Mouse (Mus musculus): Measurements from ENCODE around the gene Nagpa. TPM values are rescaled to one million over a fixed set of nuclear protein-coding genes. Genes with fewer than 3 reads are reported as not detected.

Nagpa gene
- polyA plus RNA-seq, 2 experiments = 9.2 to 9.7 TPM

GRCm38 (mm10) chr16:5164327-5164726 is 39.5 kb downstream of the Nagpa start:
- WGBS (ENCODE audit: insufficient replicate concordance) = 57% methylated on average over 6 of the region's 6 CpGs
- TF ChIP-seq EP300 (IDR thresholded peaks at IDR 0.05; ENCODE audit: low read depth) (no peak), CTCF (IDR thresholded peaks at IDR 0.05; ENCODE audit: low read depth) (no peak)
- ATAC-seq (ENCODE audit: insufficient read depth) = no peak
- Histone ChIP-seq H3K36me3 (replicated peaks; ENCODE audit: control insufficient read depth, insufficient read depth, low read depth) (no peaks in the 10 kb centered on the region), H3K27me3 (ENCODE audit: control insufficient read depth, insufficient read depth, low read length) (no peaks in the 10 kb centered on the region), H3K4me2 (ENCODE audit: low read depth) (no peak overlapping the region), H3K4me1 (replicated peaks; ENCODE audit: control insufficient read depth in 2 of 2, insufficient read depth in 2 of 2, low read length in 1 of 2) (no peaks in the 10 kb centered on the region), H3K9ac (replicated peaks) (no peak overlapping the region), H3K27ac (no peak overlapping the region), H3K4me3 (ENCODE audit: insufficient read depth in 1 of 2, low read depth in 2 of 2, low read length in 2 of 2) (no peak overlapping the region), H3K9me3 (ENCODE audit: control insufficient read depth, low read length) (no peaks in the 10 kb centered on the region)
- DNase-seq (ENCODE audit: low read depth in 3 of 3, low spot score in 3 of 3) = no peak

GRCm38 (mm10) chr16:5159248-5159647 is 44.6 kb downstream of the Nagpa start:
- WGBS (ENCODE audit: insufficient replicate concordance) = 57% methylated on average over 8 of the region's 8 CpGs
- ATAC-seq (ENCODE audit: insufficient read depth) (no peak), DNase-seq (ENCODE audit: low read depth in 3 of 3, low spot score in 3 of 3) (no peak)
- Histone ChIP-seq H3K27ac (no peak overlapping the region), H3K4me1 (replicated peaks; ENCODE audit: control insufficient read depth in 2 of 2, insufficient read depth in 2 of 2, low read length in 1 of 2) (no peaks in the 10 kb centered on the region), H3K4me2 (ENCODE audit: low read depth) (no peak overlapping the region), H3K9ac (replicated peaks) (no peak overlapping the region), H3K4me3 (ENCODE audit: insufficient read depth in 1 of 2, low read depth in 2 of 2, low read length in 2 of 2) (no peak overlapping the region), H3K9me3 (ENCODE audit: control insufficient read depth, low read length) (no peaks in the 10 kb centered on the region), H3K36me3 (replicated peaks; ENCODE audit: control insufficient read depth, insufficient read depth, low read depth) (no peaks in the 10 kb centered on the region), H3K27me3 (ENCODE audit: control insufficient read depth, insufficient read depth, low read length) (no peaks in the 10 kb centered on the region)
- TF ChIP-seq CTCF (IDR thresholded peaks at IDR 0.05; ENCODE audit: low read depth) (no peak), EP300 (IDR thresholded peaks at IDR 0.05; ENCODE audit: low read depth) (no peak)

GRCm38 (mm10) chr16:5157113-5157512 is 46.7 kb downstream of the Nagpa start:
- H3K9ac ChIP-seq (replicated peaks) = no peak overlapping the region
- ATAC-seq (ENCODE audit: insufficient read depth) = no peak
- TF ChIP-seq EP300 (IDR thresholded peaks at IDR 0.05; ENCODE audit: low read depth) (no peak), CTCF (IDR thresholded peaks at IDR 0.05; ENCODE audit: low read depth) (no peak)
- H3K9me3 ChIP-seq (ENCODE audit: control insufficient read depth, low read length) = no peaks in the 10 kb centered on the region
- H3K4me1 ChIP-seq (replicated peaks; ENCODE audit: control insufficient read depth in 2 of 2, insufficient read depth in 2 of 2, low read length in 1 of 2) = no peaks in the 10 kb centered on the region
- H3K36me3 ChIP-seq (replicated peaks; ENCODE audit: control insufficient read depth, insufficient read depth, low read depth) = no peaks in the 10 kb centered on the region
- WGBS (ENCODE audit: insufficient replicate concordance) = 50% methylated on average over 3 of the region's 3 CpGs
- no peak overlapping the region for H3K4me2 ChIP-seq (ENCODE audit: low read depth)
- no peak overlapping the region for H3K4me3 ChIP-seq (ENCODE audit: insufficient read depth in 1 of 2, low read depth in 2 of 2, low read length in 2 of 2)
- H3K27me3 ChIP-seq (ENCODE audit: control insufficient read depth, insufficient read depth, low read length) = no peaks in the 10 kb centered on the region
- no peak overlapping the region for H3K27ac ChIP-seq
- DNase-seq (ENCODE audit: low read depth in 3 of 3, low spot score in 3 of 3) = no peak

GRCm38 (mm10) chr16:5156495-5156894 is 47.3 kb downstream of the Nagpa start:
- Histone ChIP-seq H3K4me2 (ENCODE audit: low read depth) (no peak overlapping the region), H3K9me3 (ENCODE audit: control insufficient read depth, low read length) (no peaks in the 10 kb centered on the region), H3K9ac (replicated peaks) (no peak overlapping the region), H3K27ac (no peak overlapping the region), H3K27me3 (ENCODE audit: control insufficient read depth, insufficient read depth, low read length) (no peaks in the 10 kb centered on the region), H3K36me3 (replicated peaks; ENCODE audit: control insufficient read depth, insufficient read depth, low read depth) (no peaks in the 10 kb centered on the region), H3K4me3 (ENCODE audit: insufficient read depth in 1 of 2, low read depth in 2 of 2, low read length in 2 of 2) (no peak overlapping the region), H3K4me1 (replicated peaks; ENCODE audit: control insufficient read depth in 2 of 2, insufficient read depth in 2 of 2, low read length in 1 of 2) (no peaks in the 10 kb centered on the region)
- no peak for DNase-seq (ENCODE audit: low read depth in 3 of 3, low spot score in 3 of 3)
- no peak for TF ChIP-seq CTCF (IDR thresholded peaks at IDR 0.05; ENCODE audit: low read depth)
- no peak for TF ChIP-seq EP300 (IDR thresholded peaks at IDR 0.05; ENCODE audit: low read depth)
- 38% methylated on average over 2 of the region's 2 CpGs for WGBS (ENCODE audit: insufficient replicate concordance)
- ATAC-seq (ENCODE audit: insufficient read depth) = no peak

GRCm38 (mm10) chr16:5155014-5155413 is 48.8 kb downstream of the Nagpa start:
- H3K27me3 ChIP-seq (ENCODE audit: control insufficient read depth, insufficient read depth, low read length) = no peaks in the 10 kb centered on the region
- H3K4me2 ChIP-seq (ENCODE audit: low read depth) = no peak overlapping the region
- no peaks in the 10 kb centered on the region for H3K9me3 ChIP-seq (ENCODE audit: control insufficient read depth, low read length)
- DNase-seq (ENCODE audit: low read depth in 3 of 3, low spot score in 3 of 3) (no peak), ATAC-seq (ENCODE audit: insufficient read depth) (no peak)
- no peaks in the 10 kb centered on the region for H3K36me3 ChIP-seq (replicated peaks; ENCODE audit: control insufficient read depth, insufficient read depth, low read depth)
- 40% methylated on average over 3 of the region's 3 CpGs for WGBS (ENCODE audit: insufficient replicate concordance)
- H3K27ac ChIP-seq = no peak overlapping the region
- H3K9ac ChIP-seq (replicated peaks) = no peak overlapping the region
- no peaks in the 10 kb centered on the region for H3K4me1 ChIP-seq (replicated peaks; ENCODE audit: control insufficient read depth in 2 of 2, insufficient read depth in 2 of 2, low read length in 1 of 2)
- no peak for TF ChIP-seq CTCF (IDR thresholded peaks at IDR 0.05; ENCODE audit: low read depth)
- no peak for TF ChIP-seq EP300 (IDR thresholded peaks at IDR 0.05; ENCODE audit: low read depth)
- no peak overlapping the region for H3K4me3 ChIP-seq (ENCODE audit: insufficient read depth in 1 of 2, low read depth in 2 of 2, low read length in 2 of 2)
